Mouse (Mus musculus) cortical plate, adult 2 months (tissue): Measurements from ENCODE around the gene Mri1.

Experiments used
- CTCF ChIP-seq: fragments of 200-500 bp; IDR thresholded peaks from 2 replicates; pipeline ENCODE4 v1.5.1; 2011; ENCODE audit warnings: mild to moderate bottlenecking, control low read depth, low read length; ENCODE audit not compliant: insufficient read depth; ENCODE audit errors: extremely low read depth
- POLR2A ChIP-seq: fragments of 200-500 bp; IDR thresholded peaks from 2 replicates; pipeline ENCODE4 v1.6.1; 2011; ENCODE audit warnings: mild to moderate bottlenecking, low read length, control low read depth; ENCODE audit not compliant: insufficient read depth; ENCODE audit errors: extremely low read depth

DNA sequence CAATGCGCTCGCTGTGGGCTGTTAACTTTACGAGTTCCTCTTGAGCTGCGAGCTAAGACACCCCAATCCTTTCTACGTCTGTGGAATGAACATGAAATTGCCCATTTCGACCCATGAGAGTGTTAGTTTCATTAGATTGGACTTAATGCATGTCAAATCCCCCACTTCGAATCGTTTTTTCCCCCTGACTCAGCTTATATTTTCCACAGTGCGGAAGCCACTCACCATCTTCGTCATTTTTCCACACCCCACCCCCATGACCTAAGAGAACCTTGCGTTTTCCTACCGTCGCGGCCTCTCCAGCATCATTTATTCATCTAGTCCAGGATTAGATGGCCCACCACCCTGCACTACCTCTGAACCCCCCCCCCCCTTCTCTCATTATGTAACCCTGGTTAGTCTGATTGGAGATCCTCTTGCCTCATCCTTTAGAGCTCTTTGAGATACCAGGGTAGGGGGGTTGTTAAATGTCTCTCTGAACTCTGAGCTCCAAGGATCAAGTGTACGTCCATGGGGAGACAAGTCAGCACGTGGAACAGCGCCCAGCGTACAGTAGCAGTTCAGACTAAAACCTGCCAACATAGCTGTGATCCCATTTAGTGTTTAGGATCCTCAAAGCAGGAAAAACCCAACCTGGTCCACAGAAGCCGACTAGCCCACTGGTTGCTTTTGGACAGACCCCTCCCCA, 19.4 kb downstream of the Mri1 start:
- TF ChIP-seq POLR2A, result no peak
- TF ChIP-seq CTCF, result no peak
